Mouse (Mus musculus) heart, adult 2 months (tissue): Measurements from ENCODE around the gene Tmem229a.

Source experiments
- CTCF ChIP-seq: fragments of 200-600 bp; IDR thresholded peaks from 2 replicates; pipeline ENCODE4 v1.8.1; 2022; ENCODE audit warnings: antibody characterized with exemption, mild to moderate bottlenecking, moderate library complexity
- POLR2A ChIP-seq: fragments of 200-500 bp; IDR thresholded peaks from 2 replicates; pipeline ENCODE4 v1.6.1; 2011; ENCODE audit warnings: mild to moderate bottlenecking, low read depth, low read length, control low read depth; ENCODE audit not compliant: insufficient read depth

DNA sequence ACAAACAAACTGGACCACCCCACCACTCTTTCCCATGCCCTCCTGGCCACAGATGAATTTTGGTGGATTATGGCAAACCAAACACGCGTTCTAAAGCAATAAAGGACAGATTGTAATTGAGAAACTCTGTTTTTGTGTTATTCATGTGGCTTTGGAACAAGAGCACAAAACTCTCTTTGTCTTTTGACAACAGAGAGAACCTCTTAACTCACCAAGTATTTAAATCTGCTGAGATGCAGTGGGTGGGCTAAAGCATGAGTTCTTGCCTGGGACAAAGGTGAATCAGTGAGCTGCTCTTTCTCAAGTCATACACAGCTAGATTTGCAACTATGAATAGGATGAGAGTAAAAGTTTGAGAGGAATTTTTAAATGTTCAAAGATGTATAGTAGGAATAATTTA, 20.1 kb upstream of the Tmem229a start:
- TF ChIP-seq CTCF (no peak), POLR2A (no peak)
